Comparison of ENCODE assay signal across 18 mouse cellular contexts in genomic region chr1:190901082-190901481, GRCm38 (mm10).
"Had no signal": no experiment of that assay in that cellular context is flagged by ENCODE, and none has a peak within 500 bp of the region (broad histone marks: within the 10 kb centered on the region; RNA-seq: fewer than 3 reads in every experiment).

No protein-coding gene starts in this region.

- H3K4me2 ChIP-seq: liver, embryonic 11.5 days; lung, embryonic 14.5 days; midbrain, embryonic 11.5 days had no signal

- H3K9ac ChIP-seq: liver, embryonic 14.5 days; liver, postnatal 0 days; lung, embryonic 14.5 days had no signal

- ATAC-seq: liver, postnatal 0 days had no signal

- DNase-seq: kidney, adult 2 months; kidney, postnatal 25 days; layer of hippocampus, adult 9-11 months; liver, postnatal 0 days; lung, embryonic 14.5 days; lung, postnatal 10 days; lung, postnatal 4 days; midbrain, embryonic 14.5 days; right cerebral cortex, adult 18-20 months; right cerebral cortex, postnatal 14 days; right cerebral cortex, postnatal 4 days; thymus, adult 18-20 months; thymus, postnatal 36 days had no signal

- H3K27ac ChIP-seq: kidney, postnatal 0 days; layer of hippocampus, adult 2 months; liver, embryonic 14.5 days had no signal

- H3K4me3 ChIP-seq: layer of hippocampus, adult 2 months had no signal
